9 mouse cellular contexts compared by ENCODE assay signal in genomic region chr13:59041013-59041764, GRCm38 (mm10).
A peak's percentile ranks its signal among the peaks of the same experiment; 100 is the strongest.
DNase-seq lines count a peak whose midpoint lies in the region; ATAC-seq lines count a peak whose summit lies in the region.
"Had no signal": no experiment of that assay in that cellular context is flagged by ENCODE, and none has a peak within 500 bp of the region (broad histone marks: within the 10 kb centered on the region; RNA-seq: fewer than 3 reads in every experiment).

No protein-coding gene starts in this region.

- peak; percentile 49 to 53 for DNase-seq in cerebellum, postnatal 14 days
- no peak for DNase-seq in cerebellum, adult 11 months
- peak; percentile 86 for DNase-seq in mesoderm, embryonic 11.5 days (ENCODE audit: low read depth, low spot score)
- DNase-seq in right cerebral cortex, postnatal 14 days: peak; percentile 35
- no peak for DNase-seq in c-Kit-positive CD71-positive TER-119-positive erythroid progenitor cells, embryonic 14.5 days (ENCODE audit: low spot score)
- no peak for DNase-seq in liver, embryonic 11.5 days (ENCODE audit: low spot score)
- no peak for DNase-seq in adrenal gland, adult 2 months
- DNase-seq: adrenal gland, postnatal 10 days had no signal

- peak; percentile 99 for ATAC-seq in hindbrain, embryonic 13.5 days (ENCODE audit: low FRiP score)
- no peak for ATAC-seq in liver, embryonic 11.5 days (replicated peaks; ENCODE audit: low FRiP score)

- no peaks in the 10 kb centered on the region for H3K9me3 ChIP-seq in hindbrain, embryonic 13.5 days
- no peaks in the 10 kb centered on the region for H3K9me3 ChIP-seq in liver, embryonic 11.5 days (ENCODE audit: control insufficient read depth, low read length)

- no peaks in the 10 kb centered on the region for H3K27me3 ChIP-seq in hindbrain, embryonic 13.5 days
- H3K27me3 ChIP-seq in liver, embryonic 11.5 days (replicated peaks; ENCODE audit: control insufficient read depth, insufficient read depth, low read length): no peaks in the 10 kb centered on the region

- peak overlapping the region; percentile 97 for H3K27ac ChIP-seq in hindbrain, embryonic 13.5 days
- H3K27ac ChIP-seq in liver, embryonic 11.5 days (ENCODE audit: low read depth, low read length): no peak overlapping the region

- 22% methylated on average over 9 of the region's 9 CpGs for WGBS in hindbrain, embryonic 13.5 days
- WGBS in liver, embryonic 11.5 days: 67% methylated on average over 9 of the region's 9 CpGs

- H3K4me2 ChIP-seq in hindbrain, embryonic 13.5 days: peak overlapping the region; percentile 41
- no peak overlapping the region for H3K4me2 ChIP-seq in liver, embryonic 11.5 days

- no peak overlapping the region for H3K4me3 ChIP-seq in hindbrain, embryonic 13.5 days
- H3K4me3 ChIP-seq in liver, embryonic 11.5 days (ENCODE audit: low read depth, low read length): no peak overlapping the region

- peaks cover 37% of the 10 kb centered on the region for H3K4me1 ChIP-seq in hindbrain, embryonic 13.5 days (replicated peaks)
- H3K4me1 ChIP-seq in liver, embryonic 11.5 days (replicated peaks; ENCODE audit: control insufficient read depth, insufficient read depth, low read length): no peaks in the 10 kb centered on the region

- H3K9ac ChIP-seq in hindbrain, embryonic 13.5 days: 0 out of 2 replicates have a peak overlapping the region, but pooled peaks have one; percentile 21
- H3K9ac ChIP-seq in liver, embryonic 11.5 days (ENCODE audit: low read depth, low read length): no peak overlapping the region

- no peaks in the 10 kb centered on the region for H3K36me3 ChIP-seq in hindbrain, embryonic 13.5 days
- no peaks in the 10 kb centered on the region for H3K36me3 ChIP-seq in liver, embryonic 11.5 days (ENCODE audit: control insufficient read depth, insufficient read depth, low read length)

Comparison
In these comparisons a context has a peak if more than half of its experiments do, and no peak if none do; other contexts are left out.
1. DNase-seq: peak in cerebellum, postnatal 14 days (2 of 2), mesoderm, embryonic 11.5 days (single experiment) and right cerebral cortex, postnatal 14 days (single experiment); none in cerebellum, adult 11 months (single experiment), c-Kit-positive CD71-positive TER-119-positive erythroid progenitor cells, embryonic 14.5 days (single experiment), liver, embryonic 11.5 days (single experiment) and adrenal gland, adult 2 months (single experiment).